Mouse (Mus musculus) urinary bladder, postnatal 25 days (tissue): ENCODE results near the gene Lcp2.
"Not testable (repeated sequence)": the region's sequence is repeated elsewhere in the genome, so short reads cannot be mapped to it uniquely, and the experiment has no call there.

ENCODE experiments used
- DNase-seq: peaks from one replicate; pipeline ENCODE4 v3.0.0; 2022; ENCODE audit warnings: low spot score

Lcp2 gene

GRCm38 (mm10) chr11:34086164-34086751 lies 39.5 kb downstream of the Lcp2 start:
- DNase-seq, result no peak

GRCm38 (mm10) chr11:34087064-34087463 lies 40.3 kb downstream of the Lcp2 start:
- no peak for DNase-seq

GRCm38 (mm10) chr11:34098422-34098821 lies 51.7 kb downstream of the Lcp2 start, which contains the start of gene 4930469K13Rik:
4930469K13Rik (minus strand) TSS chr11:34098554.
- DNase-seq, result no peak

GRCm38 (mm10) chr11:34101827-34102226 lies 55.1 kb downstream of the Lcp2 start:
- DNase-seq, result no peak

GRCm38 (mm10) chr11:34104919-34105318 lies 58.2 kb downstream of the Lcp2 start:
- no peak for DNase-seq

GRCm38 (mm10) chr11:34109260-34109659 lies 62.5 kb downstream of the Lcp2 start:
- no peak for DNase-seq

- no peak for DNase-seq
Observed at GRCm38 (mm10) chr11:34111940-34112339, 65.2 kb downstream of the Lcp2 start.

GRCm38 (mm10) chr11:34112781-34113380 lies 66.2 kb downstream of the Lcp2 start:
- no peak for DNase-seq

- DNase-seq, result no peak
Observed at GRCm38 (mm10) chr11:34113760-34114159, 67.0 kb downstream of the Lcp2 start.

- DNase-seq, result no peak
Observed at GRCm38 (mm10) chr11:34116572-34117135, 69.9 kb downstream of the Lcp2 start.

GRCm38 (mm10) chr11:34117581-34117980 lies 70.9 kb downstream of the Lcp2 start:
- no peak for DNase-seq

GRCm38 (mm10) chr11:34118319-34118718 lies 71.6 kb downstream of the Lcp2 start:
- DNase-seq, result no peak

- DNase-seq, result no peak
Observed at GRCm38 (mm10) chr11:34123147-34123546, 76.4 kb downstream of the Lcp2 start.

GRCm38 (mm10) chr11:34124852-34125251 lies 78.1 kb downstream of the Lcp2 start:
- DNase-seq, result no peak

- DNase-seq, result not testable (repeated sequence)
Observed at GRCm38 (mm10) chr11:34125727-34126126, 79.0 kb downstream of the Lcp2 start.

GRCm38 (mm10) chr11:34128412-34128811 lies 81.7 kb downstream of the Lcp2 start:
- no peak for DNase-seq

- DNase-seq, result no peak
Observed at GRCm38 (mm10) chr11:34139296-34139695, 92.6 kb downstream of the Lcp2 start.
